ENCODE assay signal across 15 mouse cellular contexts in genomic region chr3:138832827-138833517, GRCm38 (mm10).
DNase-seq lines count a peak whose midpoint lies in the region; ATAC-seq and TF ChIP-seq lines count a peak whose summit lies in the region.
"Had no signal": no experiment of that assay in that cellular context is flagged by ENCODE, and none has a peak within 500 bp of the region (broad histone marks: within the 10 kb centered on the region; RNA-seq: fewer than 3 reads in every experiment).

No protein-coding gene starts in this region.

- no peak overlapping the region for H3K4me2 ChIP-seq in kidney, postnatal 0 days (ENCODE audit: low read length)
- no peak overlapping the region for H3K4me2 ChIP-seq in liver, embryonic 12.5 days
- H3K4me2 ChIP-seq: embryonic facial prominence, embryonic 12.5 days; heart, embryonic 15.5 days; midbrain, embryonic 12.5 days had no signal

- TF ChIP-seq CTCF in layer of hippocampus, adult 2 months (conservative IDR thresholded peaks at IDR 0.05) = no peak
- TF ChIP-seq CTCF in kidney, postnatal 0 days (IDR thresholded peaks at IDR 0.05; ENCODE audit: low read depth) = no peak

- 0 out of 2 replicates have a peak, but pooled peaks have one; percentile 49 for ATAC-seq in cerebellum, adult (ENCODE audit: insufficient number of reproducible peaks, low FRiP score, low TSS enrichment)
- peak; percentile 76; the same call in 1 of the 2 replicates for ATAC-seq in kidney, postnatal 0 days (replicated peaks; ENCODE audit: low FRiP score, low read depth)
- no peak for ATAC-seq in liver, embryonic 12.5 days
- ATAC-seq: lung, postnatal 0 days had no signal

- no peaks in the 10 kb centered on the region; the same call in 1 of the 2 replicates for H3K4me1 ChIP-seq in kidney, postnatal 0 days (replicated peaks; ENCODE audit: insufficient read depth, low read length)
- H3K4me1 ChIP-seq in liver, embryonic 12.5 days = no peaks in the 10 kb centered on the region
- H3K4me1 ChIP-seq: embryonic facial prominence, embryonic 12.5 days; heart, embryonic 15.5 days; midbrain, embryonic 12.5 days had no signal

- no peaks in the 10 kb centered on the region for H3K27me3 ChIP-seq in kidney, postnatal 0 days (ENCODE audit: insufficient read depth, low read length)
- no peaks in the 10 kb centered on the region for H3K27me3 ChIP-seq in liver, embryonic 12.5 days (replicated peaks)
- H3K27me3 ChIP-seq: embryonic facial prominence, embryonic 12.5 days; heart, embryonic 15.5 days; midbrain, embryonic 12.5 days had no signal

- no peak overlapping the region for H3K9ac ChIP-seq in kidney, postnatal 0 days (ENCODE audit: low read depth, low read length)
- no peak overlapping the region for H3K9ac ChIP-seq in liver, embryonic 12.5 days
- H3K9ac ChIP-seq: embryonic facial prominence, embryonic 12.5 days; heart, embryonic 15.5 days; midbrain, embryonic 12.5 days had no signal

- 32% methylated on average over 9 of the region's 9 CpGs for WGBS in kidney, postnatal 0 days
- 81% methylated on average over 9 of the region's 9 CpGs for WGBS in liver, embryonic 12.5 days (ENCODE audit: insufficient replicate concordance)

- no peak overlapping the region for H3K4me3 ChIP-seq in layer of hippocampus, adult 2 months
- no peak overlapping the region for H3K4me3 ChIP-seq in kidney, postnatal 0 days (replicated peaks; ENCODE audit: low read depth, low read length)
- no peak overlapping the region for H3K4me3 ChIP-seq in liver, embryonic 12.5 days
- H3K4me3 ChIP-seq: embryonic facial prominence, embryonic 12.5 days; heart, embryonic 15.5 days; midbrain, embryonic 12.5 days had no signal

- no peaks in the 10 kb centered on the region for H3K36me3 ChIP-seq in kidney, postnatal 0 days (ENCODE audit: insufficient read depth, low read length)
- H3K36me3 ChIP-seq in liver, embryonic 12.5 days = no peaks in the 10 kb centered on the region
- H3K36me3 ChIP-seq: embryonic facial prominence, embryonic 12.5 days; heart, embryonic 15.5 days; midbrain, embryonic 12.5 days had no signal

- peak overlapping the region; percentile 63 for H3K27ac ChIP-seq in layer of hippocampus, adult 2 months
- H3K27ac ChIP-seq in kidney, postnatal 0 days = 0 out of 2 replicates have a peak overlapping the region, but pooled peaks have one; percentile 15
- H3K27ac ChIP-seq in liver, embryonic 12.5 days = no peak overlapping the region
- H3K27ac ChIP-seq: embryonic facial prominence, embryonic 12.5 days; heart, embryonic 15.5 days; midbrain, embryonic 12.5 days had no signal

- H3K9me3 ChIP-seq in kidney, postnatal 0 days (replicated peaks; ENCODE audit: low read length) = no peaks in the 10 kb centered on the region
- no peaks in the 10 kb centered on the region for H3K9me3 ChIP-seq in liver, embryonic 12.5 days (replicated peaks)
- H3K9me3 ChIP-seq: embryonic facial prominence, embryonic 12.5 days; heart, embryonic 15.5 days; midbrain, embryonic 12.5 days had no signal

- DNase-seq in cerebellum, postnatal 4 days (ENCODE audit: low spot score in 2 of 2) = no peak
- no peak for DNase-seq in layer of hippocampus, adult 2 months (ENCODE audit: low spot score in 2 of 2)
- DNase-seq in layer of hippocampus, postnatal 14 days (ENCODE audit: low spot score in 2 of 2) = no peak
- peak; percentile 60 for DNase-seq in cerebellum, postnatal 25 days
- DNase-seq in kidney, postnatal 0 days (ENCODE audit: low spot score) = peak; percentile 87
- DNase-seq in spleen, postnatal 14 days (ENCODE audit: low spot score in 2 of 2) = no peak
- DNase-seq: adrenal gland, adult 2 months; gastrocnemius, postnatal 36 days; liver had no signal

Comparison
In these comparisons a context has a peak if more than half of its experiments do, and no peak if none do; other contexts are left out.
1. DNase-seq: peak in cerebellum, postnatal 25 days (2 of 2) and kidney, postnatal 0 days (single experiment); none in cerebellum, postnatal 4 days (0 of 2), layer of hippocampus, adult 2 months (0 of 2), layer of hippocampus, postnatal 14 days (0 of 2) and spleen, postnatal 14 days (0 of 2).